In genomic region chr8:84712759-84713120, GRCm38 (mm10) we compare ENCODE assay signal across 8 mouse cellular contexts. TPM values are rescaled to one million over a fixed set of nuclear protein-coding genes. Genes with fewer than 3 reads are reported as not detected.
DNase-seq lines count a peak whose midpoint lies in the region; ATAC-seq and TF ChIP-seq lines count a peak whose summit lies in the region.
"Had no signal": no experiment of that assay in that cellular context is flagged by ENCODE, and none has a peak within 500 bp of the region (broad histone marks: within the 10 kb centered on the region; RNA-seq: fewer than 3 reads in every experiment).

No protein-coding gene starts in this region.

- no peak overlapping the region for H3K4me3 ChIP-seq in heart, embryonic 14.5 days (ENCODE audit: control insufficient read depth in 1 of 2, insufficient read depth in 1 of 2, low read depth in 1 of 2, low read length in 2 of 2)
- no peak overlapping the region for H3K4me3 ChIP-seq in limb, embryonic 15.5 days
- H3K4me3 ChIP-seq in stomach, postnatal 0 days (ENCODE audit: low read depth, low read length) = no peak overlapping the region

- whole genome bisulfite sequencing in heart, embryonic 14.5 days = 37% methylated on average over 3 of the region's 3 CpGs
- 12% methylated on average over 3 of the region's 3 CpGs for WGBS in limb, embryonic 15.5 days
- whole genome bisulfite sequencing in stomach, postnatal 0 days = 21% methylated on average over 3 of the region's 3 CpGs

- no peak for ATAC-seq in heart, embryonic 14.5 days (ENCODE audit: insufficient number of reproducible peaks, insufficient read depth, low FRiP score, low read depth)
- ATAC-seq in limb, embryonic 15.5 days (ENCODE audit: insufficient number of reproducible peaks, low FRiP score, low TSS enrichment, low read depth) = peak; percentile 72
- no peak; the same call in 1 of the 2 replicates for ATAC-seq in stomach, postnatal 0 days (ENCODE audit: low FRiP score, low TSS enrichment)

- no peak overlapping the region for H3K4me2 ChIP-seq in heart, embryonic 14.5 days (ENCODE audit: low read length)
- 0 out of 2 replicates have a peak overlapping the region, but pooled peaks have one; percentile 7 for H3K4me2 ChIP-seq in limb, embryonic 15.5 days
- no peak overlapping the region for H3K4me2 ChIP-seq in stomach, postnatal 0 days (replicated peaks; ENCODE audit: low read depth)

- no peaks in the 10 kb centered on the region for H3K9me3 ChIP-seq in heart, embryonic 14.5 days (ENCODE audit: control insufficient read depth, low read length)
- no peaks in the 10 kb centered on the region for H3K9me3 ChIP-seq in limb, embryonic 15.5 days
- no peaks in the 10 kb centered on the region for H3K9me3 ChIP-seq in stomach, postnatal 0 days (ENCODE audit: control insufficient read depth, low read length)

- no peak; the same call in 1 of the 2 replicates for TF ChIP-seq CTCF in stomach, postnatal 0 days (IDR thresholded peaks at IDR 0.05; ENCODE audit: low read depth)

- peak; percentile 50 for DNase-seq in lung, postnatal 36 days
- no peak for DNase-seq in lung, postnatal 25 days (ENCODE audit: low spot score)
- no peak for DNase-seq in stomach, postnatal 0 days (ENCODE audit: low spot score)
- no peak for DNase-seq in cerebellum, postnatal 36 days
- no peak for DNase-seq in thymus, postnatal 4 days
- DNase-seq: right cerebral cortex, postnatal 14 days had no signal

- peaks cover 18% of the 10 kb centered on the region for H3K36me3 ChIP-seq in heart, embryonic 14.5 days (ENCODE audit: control insufficient read depth, insufficient read depth, low read length)
- H3K36me3 ChIP-seq in limb, embryonic 15.5 days = peaks cover 42% of the 10 kb centered on the region
- peaks cover 13% of the 10 kb centered on the region for H3K36me3 ChIP-seq in stomach, postnatal 0 days (ENCODE audit: control insufficient read depth, insufficient read depth, low read length)

- peaks cover 30% of the 10 kb centered on the region for H3K27me3 ChIP-seq in heart, embryonic 14.5 days (ENCODE audit: control insufficient read depth, insufficient read depth, low read length)
- peaks cover 6% of the 10 kb centered on the region for H3K27me3 ChIP-seq in limb, embryonic 15.5 days
- H3K27me3 ChIP-seq in stomach, postnatal 0 days (ENCODE audit: control insufficient read depth, insufficient read depth, low read length) = no peaks in the 10 kb centered on the region

- peak overlapping the region; percentile 1; the same call in 1 of the 2 replicates for H3K9ac ChIP-seq in heart, embryonic 14.5 days (ENCODE audit: low read length)
- H3K9ac ChIP-seq in limb, embryonic 15.5 days = 0 out of 2 replicates have a peak overlapping the region, but pooled peaks have one; percentile 2
- no peak overlapping the region for H3K9ac ChIP-seq in stomach, postnatal 0 days (ENCODE audit: low read length)

- H3K27ac ChIP-seq in heart, embryonic 14.5 days (replicated peaks in 1 of 2; ENCODE audit: control insufficient read depth in 1 of 2, insufficient read depth in 1 of 2, low read depth in 2 of 2, low read length in 2 of 2) = peak overlapping the region; percentile 59 to 88
- H3K27ac ChIP-seq in limb, embryonic 15.5 days = peak overlapping the region; percentile 97
- peak overlapping the region; percentile 82 for H3K27ac ChIP-seq in stomach, postnatal 0 days (replicated peaks)

- peaks cover 36 to 58% of the 10 kb centered on the region in 2 experiments for H3K4me1 ChIP-seq in heart, embryonic 14.5 days (ENCODE audit: control insufficient read depth in 2 of 2, insufficient read depth in 2 of 2, low read length in 2 of 2)
- H3K4me1 ChIP-seq in limb, embryonic 15.5 days = peaks cover 86% of the 10 kb centered on the region
- H3K4me1 ChIP-seq in stomach, postnatal 0 days (replicated peaks; ENCODE audit: control insufficient read depth, insufficient read depth) = peaks cover 11% of the 10 kb centered on the region

- TF ChIP-seq EP300 in stomach, postnatal 0 days (optimal IDR thresholded peaks at IDR 0.05) = no peak

RNA-seq across cellular contexts. Expression of gene G430095P16Rik, which starts 10.1 kb away (rescaled TPM):
- polyA plus RNA-seq in heart, embryonic 14.5 days (2014; fragmentation: Nextera tagmentation; extraction: Ambion mirVana) = 5.2 and 5.9 TPM in 2 replicates
- 3.8 and 5.5 TPM in 2 replicates for polyA plus RNA-seq in limb, embryonic 15.5 days (2015; fragmentation: Nextera tagmentation; extraction: Ambion mirVana)
- 1.7 and 2.0 TPM in 2 replicates for polyA plus RNA-seq in stomach, postnatal 0 days (2015; fragmentation: Nextera tagmentation; extraction: Ambion mirVana)

RNA-seq across cellular contexts. Expression of gene Lyl1, which starts 11.5 kb away (rescaled TPM):
- 12.1 and 13.7 TPM in 2 replicates for polyA plus RNA-seq in heart, embryonic 14.5 days (2014; fragmentation: Nextera tagmentation; extraction: Ambion mirVana)
- 5.6 and 6.0 TPM in 2 replicates for polyA plus RNA-seq in limb, embryonic 15.5 days (2015; fragmentation: Nextera tagmentation; extraction: Ambion mirVana)
- polyA plus RNA-seq in stomach, postnatal 0 days (2015; fragmentation: Nextera tagmentation; extraction: Ambion mirVana) = 4.0 and 4.3 TPM in 2 replicates

RNA-seq across cellular contexts. Expression of gene Nacc1, which starts 25.1 kb away (rescaled TPM):
- 15.1 and 17.4 TPM in 2 replicates for polyA plus RNA-seq in heart, embryonic 14.5 days (2014; fragmentation: Nextera tagmentation; extraction: Ambion mirVana)
- polyA plus RNA-seq in limb, embryonic 15.5 days (2015; fragmentation: Nextera tagmentation; extraction: Ambion mirVana) = 13.5 and 13.8 TPM in 2 replicates
- polyA plus RNA-seq in stomach, postnatal 0 days (2015; fragmentation: Nextera tagmentation; extraction: Ambion mirVana) = 6.8 and 8.3 TPM in 2 replicates

RNA-seq across cellular contexts. Expression of gene Trmt1, which starts 26.6 kb away (rescaled TPM):
- 46.1 and 50.0 TPM in 2 replicates for polyA plus RNA-seq in heart, embryonic 14.5 days (2014; fragmentation: Nextera tagmentation; extraction: Ambion mirVana)
- 63.3 and 64.5 TPM in 2 replicates for polyA plus RNA-seq in limb, embryonic 15.5 days (2015; fragmentation: Nextera tagmentation; extraction: Ambion mirVana)
- 45.1 and 49.9 TPM in 2 replicates for polyA plus RNA-seq in stomach, postnatal 0 days (2015; fragmentation: Nextera tagmentation; extraction: Ambion mirVana)

RNA-seq across cellular contexts. Expression of gene Ier2, which starts 50.1 kb away (rescaled TPM):
- polyA plus RNA-seq in heart, embryonic 14.5 days (2014; fragmentation: Nextera tagmentation; extraction: Ambion mirVana) = 36.4 and 43.8 TPM in 2 replicates
- polyA plus RNA-seq in limb, embryonic 15.5 days (2015; fragmentation: Nextera tagmentation; extraction: Ambion mirVana) = 80.6 and 81.7 TPM in 2 replicates
- 82.8 and 86.6 TPM in 2 replicates for polyA plus RNA-seq in stomach, postnatal 0 days (2015; fragmentation: Nextera tagmentation; extraction: Ambion mirVana)
